Mouse (Mus musculus): ENCODE measurements at regions not wholly inside any gene's neighbourhood (a gene's known extent, or its start where the extent isn't known, plus 50 kb on each side); places are given as distances from the start of the nearest gene placed in this dataset.

DNA sequence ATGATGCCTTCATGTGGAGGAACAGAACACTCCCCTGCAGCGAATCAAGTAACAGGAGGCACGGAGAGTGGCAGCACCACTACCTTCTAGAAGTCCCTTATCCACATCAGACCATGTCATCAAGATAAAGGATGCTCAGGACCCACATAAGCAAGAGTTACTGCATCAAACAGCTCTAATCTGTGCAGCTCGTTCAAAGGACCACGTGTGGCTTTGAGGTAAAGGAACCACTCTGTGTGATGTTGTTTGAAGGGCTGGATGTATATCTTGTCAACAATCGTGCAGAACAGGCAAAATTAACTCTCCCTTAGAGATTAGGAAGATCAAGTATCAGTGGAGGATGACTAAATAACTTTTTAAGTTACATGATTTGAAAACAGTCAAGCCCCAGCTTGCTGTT, 68.8 kb upstream of the Cd44 start:
- no peak for DNase-seq

DNA sequence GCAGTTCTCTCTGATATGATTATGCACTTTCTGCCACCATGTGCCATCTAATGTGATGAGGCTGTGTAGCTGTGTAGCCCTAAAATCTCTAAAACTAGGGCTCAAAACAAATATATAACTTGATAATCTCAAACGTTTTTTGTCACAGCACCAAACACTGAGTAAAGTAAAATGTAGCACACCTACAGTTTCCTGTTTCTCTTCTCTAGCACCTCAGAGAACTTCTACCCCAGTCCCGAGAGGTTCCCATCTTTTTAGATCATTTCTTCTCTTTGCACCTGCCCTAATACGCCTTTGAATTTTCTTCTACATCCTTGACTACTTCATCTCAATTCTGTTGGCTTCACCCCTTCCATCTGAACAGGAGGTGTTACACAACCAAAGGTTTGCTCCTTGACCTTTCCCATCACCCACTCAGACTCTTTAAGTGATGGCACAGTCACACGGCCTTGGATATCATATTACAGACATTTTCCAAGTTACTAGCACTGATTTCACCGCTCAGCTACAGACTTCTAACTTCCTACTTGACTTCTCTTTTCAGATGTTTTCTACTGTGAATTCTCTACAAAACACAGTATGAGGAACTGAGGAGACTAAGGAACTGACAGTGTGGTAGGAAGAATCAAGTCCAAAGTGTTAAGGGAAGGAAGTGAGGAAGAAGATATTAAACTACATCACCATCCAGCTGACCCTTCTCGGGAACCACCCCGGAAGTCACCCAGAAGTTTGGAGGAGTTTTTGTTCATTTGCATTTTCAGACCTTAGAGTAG, 66.7 kb upstream of the Cd44 start:
- peak; percentile 33 to 40 for DNase-seq

DNA sequence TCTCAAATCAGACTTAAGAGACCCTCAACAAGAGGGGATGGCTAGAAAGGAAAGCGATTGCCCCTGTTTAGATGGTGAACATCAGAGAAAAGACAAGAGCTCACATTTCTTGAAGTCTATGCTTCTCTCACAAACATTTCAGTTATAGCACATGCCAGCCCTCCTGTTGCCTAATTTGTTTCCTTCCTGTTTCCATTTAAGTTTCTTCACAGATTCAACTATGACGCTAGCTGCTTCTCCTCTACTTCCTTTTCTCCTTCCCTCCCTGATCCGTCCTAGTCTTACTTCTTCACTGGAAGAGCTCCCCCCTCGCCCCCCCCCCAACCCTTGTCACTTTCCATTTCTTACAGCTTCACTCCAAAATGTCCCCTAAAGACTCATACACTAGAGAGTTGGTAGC, 66.0 kb upstream of the Cd44 start:
- DNase-seq, result no peak

DNA sequence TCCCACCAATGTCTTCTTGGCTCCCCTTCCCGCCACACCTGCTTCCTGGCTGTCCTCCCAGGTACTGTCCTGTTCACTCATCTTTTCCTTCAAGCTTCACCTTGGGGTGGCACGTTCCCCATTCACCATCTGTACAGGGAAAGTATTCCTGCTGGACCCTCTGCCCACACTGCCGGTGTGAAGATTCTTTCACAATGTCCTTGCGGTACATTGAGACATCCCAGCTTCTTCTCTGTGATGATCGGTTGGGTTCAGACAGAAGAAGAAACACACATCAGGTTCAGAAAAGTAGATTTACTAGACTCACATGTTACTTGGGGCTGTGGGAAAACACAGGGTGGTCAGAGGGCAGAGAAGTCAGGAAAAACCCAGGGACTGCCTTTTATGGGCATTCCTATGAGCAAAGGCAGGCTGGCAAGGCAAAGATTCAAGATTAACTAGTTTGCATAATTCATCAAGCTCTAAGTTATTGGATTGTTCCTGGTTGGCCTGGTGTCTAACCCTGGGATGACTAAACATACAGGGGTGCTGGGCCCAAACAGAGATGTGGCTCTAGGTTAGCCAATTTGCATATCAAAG, 57.7 kb upstream of the Cd44 start:
- no peak for DNase-seq

DNA sequence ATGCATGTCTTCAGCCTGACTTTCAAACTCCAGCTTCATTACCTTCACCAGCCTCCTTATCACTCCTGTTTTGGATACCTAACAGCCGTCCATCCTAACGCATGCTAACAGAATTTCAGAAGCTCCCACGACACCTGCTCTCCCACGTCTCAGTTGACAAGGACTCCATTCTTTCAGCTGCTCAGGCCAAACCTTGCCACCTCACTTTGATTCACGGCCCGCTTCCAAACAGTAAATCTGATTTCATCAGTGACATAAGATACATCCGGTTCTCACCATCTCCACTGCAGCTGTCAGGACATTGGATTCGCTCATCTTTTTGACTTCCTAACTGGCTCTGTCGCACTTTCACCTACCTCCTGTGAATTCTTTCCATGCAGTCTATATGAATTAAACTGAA, 57.1 kb upstream of the Cd44 start:
- no peak for DNase-seq

DNA sequence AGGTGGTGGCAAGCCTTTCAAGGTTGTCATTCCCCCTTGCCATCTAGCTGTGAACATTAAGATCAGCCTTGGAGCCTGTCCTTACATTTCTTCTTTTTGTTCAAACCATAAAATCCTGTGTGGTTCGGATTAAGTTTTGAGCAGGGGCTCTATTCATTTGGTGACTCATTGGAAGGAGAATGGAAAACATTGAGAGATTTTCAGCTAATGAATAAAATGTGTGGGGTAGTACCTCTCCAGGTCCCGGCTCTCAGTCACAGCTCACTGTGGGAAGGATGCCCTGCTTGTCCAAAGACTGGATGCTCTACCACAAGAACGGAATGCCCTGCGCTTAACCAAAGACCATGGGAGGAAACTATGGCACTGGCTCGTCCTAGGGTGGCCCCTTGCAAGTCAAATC, 56.3 kb upstream of the Cd44 start:
- DNase-seq, result no peak

DNA sequence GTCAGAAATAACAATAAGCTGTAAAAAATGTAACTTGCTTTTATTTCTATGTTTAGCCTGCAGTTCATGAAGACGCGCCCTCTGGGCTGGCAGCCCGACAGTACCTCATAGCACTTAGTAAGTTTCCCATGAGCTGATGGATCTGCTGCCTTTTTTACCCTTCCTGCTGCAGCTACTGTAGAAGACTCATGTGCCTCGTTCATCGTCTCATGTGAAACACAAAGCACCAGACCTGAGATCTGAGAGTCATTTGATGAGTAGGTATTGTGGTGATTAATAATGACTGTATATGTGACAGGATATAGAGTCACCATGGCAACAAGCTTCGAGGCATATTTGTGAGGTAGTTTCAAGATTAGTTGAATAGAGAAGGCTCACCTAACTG, 55.4 kb upstream of the Cd44 start:
- no peak for DNase-seq

DNA sequence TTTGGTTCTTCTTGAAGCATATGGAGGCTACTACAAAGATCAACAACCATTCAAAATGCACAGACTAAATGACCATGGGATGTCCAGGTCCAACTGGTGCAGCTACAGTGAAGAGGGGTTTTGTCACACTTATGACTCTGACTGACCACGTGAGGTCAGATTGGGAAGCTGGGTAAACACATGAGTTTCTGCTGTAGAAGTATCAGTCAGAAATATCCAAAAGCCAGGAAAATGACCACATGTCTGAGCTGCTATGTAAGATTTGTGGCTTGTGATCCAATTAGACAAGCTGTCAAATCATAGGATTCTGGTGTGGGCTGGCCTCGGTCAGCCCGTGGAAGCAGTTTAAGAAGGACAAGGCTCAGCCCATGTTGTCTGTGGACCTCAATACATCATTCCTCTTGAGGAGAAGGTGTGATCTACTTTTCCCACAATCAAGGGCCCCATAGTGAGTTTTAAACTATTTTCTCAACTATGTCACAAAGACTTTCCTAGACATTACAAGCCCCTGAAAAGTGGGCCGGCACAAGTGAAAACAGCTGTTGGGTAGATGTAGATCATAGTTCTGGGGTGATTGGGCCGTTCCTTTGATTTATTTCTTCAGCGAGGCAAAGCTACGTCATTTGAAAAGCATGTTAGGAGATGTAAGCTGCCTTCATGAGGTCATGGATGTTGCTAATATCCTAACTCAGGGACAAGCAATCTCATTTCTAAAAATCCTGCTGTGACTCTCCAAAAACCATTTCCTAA, 54.8 kb upstream of the Cd44 start:
- no peak for DNase-seq

DNA sequence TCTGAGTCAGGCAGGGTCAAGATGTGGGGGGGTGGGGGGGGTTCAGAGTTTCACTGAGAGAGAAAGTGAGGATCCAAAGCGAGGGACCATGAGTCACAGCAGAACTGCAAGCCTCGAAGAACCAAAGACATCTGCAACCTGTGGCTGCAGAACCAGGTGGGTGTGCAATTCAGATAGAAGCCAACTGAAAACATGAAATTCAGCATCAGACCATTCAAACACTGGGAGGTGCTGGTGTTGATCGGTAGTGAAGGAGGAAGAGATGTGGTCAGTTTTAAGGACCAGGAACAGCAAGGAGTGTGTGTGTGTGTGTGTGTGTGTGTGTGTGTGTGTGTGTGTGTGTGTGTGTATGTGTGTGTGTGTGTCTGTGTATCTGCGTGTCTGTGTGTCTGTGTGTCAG, 53.8 kb upstream of the Cd44 start:
- DNase-seq, result no peak

Data from adrenal gland, postnatal 36 days (tissue).